Mouse (Mus musculus) midbrain, embryonic 14.5 days (tissue): ENCODE results near the gene Ppil2. TPM values are rescaled to one million over a fixed set of nuclear protein-coding genes. Genes with fewer than 3 reads are reported as not detected.

Source experiments
- ATAC-seq: fragments of 200-750 bp; cut with Nextera tagmentation; 2 replicates; pipeline ENCODE4 v1.8.0; 2017; ENCODE audit warnings: moderate number of reproducible peaks, moderate library complexity; ENCODE audit not compliant: low FRiP score, low TSS enrichment
- DNase-seq: peaks from one replicate; pipeline ENCODE4 v3.0.0-alpha.2; 2015
- H3K27ac ChIP-seq: fragments of 300-500 bp; sonication (generic); replicated peaks from 2 replicates; pipeline ENCODE4 v1.5.1; 2014; ENCODE audit warnings: mild to moderate bottlenecking, low read depth, low read length, moderate library complexity
- H3K27me3 ChIP-seq: fragments of 300-500 bp; sonication (generic); 2 replicates; pipeline ENCODE4 v1.6.1; 2014; ENCODE audit warnings: low read length, control low read depth, mixed read lengths; ENCODE audit not compliant: control insufficient read depth, insufficient read depth
- H3K36me3 ChIP-seq: fragments of 300-500 bp; sonication (generic); 2 replicates; pipeline ENCODE4 v1.6.1; 2014; ENCODE audit warnings: low read length, control low read depth; ENCODE audit not compliant: control insufficient read depth, insufficient read depth
- H3K4me1 ChIP-seq: fragments of 300-500 bp; sonication (generic); 2 replicates; pipeline ENCODE4 v1.6.1; 2014; ENCODE audit warnings: mild to moderate bottlenecking, antibody characterized with exemption, low read length, control low read depth; ENCODE audit not compliant: control insufficient read depth, insufficient read depth
- H3K4me2 ChIP-seq: fragments of 300-500 bp; sonication (generic); 2 replicates; pipeline ENCODE4 v1.6.1; 2014; ENCODE audit warnings: mild to moderate bottlenecking, low read length, moderate library complexity
- H3K4me3 ChIP-seq: fragments of 300-500 bp; sonication (generic); replicated peaks from 2 replicates; pipeline ENCODE4 v1.5.1; 2014; ENCODE audit warnings: low read depth, low read length
- H3K9ac ChIP-seq: fragments of 300-500 bp; sonication (generic); replicated peaks from 2 replicates; pipeline ENCODE4 v1.6.1; 2014; ENCODE audit warnings: mild to moderate bottlenecking, low read length, moderate library complexity
- H3K9me3 ChIP-seq: fragments of 300-500 bp; sonication (generic); 2 replicates; pipeline ENCODE4 v1.6.1; 2016; ENCODE audit warnings: low read length, control low read depth, mixed read lengths; ENCODE audit not compliant: control insufficient read depth
- WGBS: fragments of 180-500 bp; shearing (Covaris S2); extraction: QIAGEN DNeasy Blood & Tissue Kit; methylation state at CpG from one replicate; pipeline ENCODE4 v1.1.7; 2014; 5-methylcytosine and 5-hydroxymethylcytosine counted together
- polyA plus RNA-seq: library from polyadenylated mRNA; unstranded; fragments of >200 nt; fragmentation: Nextera tagmentation; extraction: Ambion mirVana; gene quantifications from 2 replicates; pipeline ENCODE4 v1.2.1, GENCODE M21; 2014

Ppil2 gene
- polyA plus RNA-seq, 1 experiment from 2014 or later, result 145 TPM

- WGBS, result 88% methylated on average over 15 of the region's 15 CpGs
- H3K27ac ChIP-seq, result no peak overlapping the region
- ATAC-seq, result no peak
Measured at GRCm38 (mm10) chr16:17137355-17137754, 26.3 kb upstream of the Ppil2 start.

GRCm38 (mm10) chr16:17132906-17133200 lies 21.8 kb upstream of the Ppil2 start:
- H3K4me3 ChIP-seq, result peak overlapping the region; percentile 76
- peak overlapping the region; percentile 95 for H3K4me2 ChIP-seq
- H3K4me1 ChIP-seq, result peaks cover 9% of the 10 kb centered on the region; the same call in 1 of the 2 replicates
- no peaks in the 10 kb centered on the region for H3K9me3 ChIP-seq
- H3K27me3 ChIP-seq, result no peaks in the 10 kb centered on the region
- DNase-seq (peak; percentile 11), ATAC-seq (no peak)
- 33% methylated on average over 7 of the region's 7 CpGs for WGBS
- no peak overlapping the region for H3K9ac ChIP-seq
- H3K36me3 ChIP-seq, result no peaks in the 10 kb centered on the region
- no peak overlapping the region for H3K27ac ChIP-seq

More at GRCm38 (mm10) chr16:17137355-17137754, 26.3 kb upstream of the Ppil2 start:
- Histone ChIP-seq H3K4me1 (0 out of 2 replicates have a peak, but pooled peaks cover 3% of the 10 kb centered on the region), H3K9ac (no peak overlapping the region), H3K9me3 (no peaks in the 10 kb centered on the region), H3K4me3 (no peak overlapping the region), H3K27me3 (no peaks in the 10 kb centered on the region), H3K4me2 (no peak overlapping the region), H3K36me3 (no peaks in the 10 kb centered on the region)
- DNase-seq, result no peak

- Histone ChIP-seq H3K36me3 (no peaks in the 10 kb centered on the region), H3K9me3 (no peaks in the 10 kb centered on the region), H3K4me3 (peak within 1 kb of the TSS; percentile 76), H3K9ac (peak within 1 kb of the TSS; percentile 63), H3K4me1 (peaks cover 9% of the 10 kb centered on the region; the same call in 1 of the 2 replicates), H3K4me2 (peak within 1 kb of the TSS; percentile 95), H3K27me3 (no peaks in the 10 kb centered on the region), H3K27ac (peak within 1 kb of the TSS; percentile 83)
- under 1% methylated on average over 47 of the region's 47 CpGs for WGBS
- ATAC-seq (peak; percentile 98), DNase-seq (peak; percentile 98)
Measured at GRCm38 (mm10) chr16:17132089-17132905, 21.2 kb upstream of the Ppil2 start, which contains the start of gene Sdf2l1. Gene Sdf2l1 (minus strand): TSS chr16:17132383.

GRCm38 (mm10) chr16:17131191-17132088 lies 20.4 kb upstream of the Ppil2 start:
- Histone ChIP-seq H3K9me3 (no peaks in the 10 kb centered on the region), H3K4me1 (peaks cover 9% of the 10 kb centered on the region; the same call in 1 of the 2 replicates), H3K27me3 (no peaks in the 10 kb centered on the region), H3K36me3 (no peaks in the 10 kb centered on the region), H3K9ac (peak overlapping the region; percentile 63), H3K4me2 (peak overlapping the region; percentile 95), H3K27ac (peak overlapping the region; percentile 83), H3K4me3 (peak overlapping the region; percentile 76)
- 3% methylated on average over 43 of the region's 43 CpGs for WGBS
- peak; percentile 7 for ATAC-seq
- no peak for DNase-seq

- Histone ChIP-seq H3K4me2 (no peak overlapping the region), H3K9ac (no peak overlapping the region), H3K27me3 (no peaks in the 10 kb centered on the region), H3K9me3 (no peaks in the 10 kb centered on the region), H3K36me3 (no peaks in the 10 kb centered on the region), H3K4me3 (no peak overlapping the region), H3K27ac (no peak overlapping the region), H3K4me1 (peaks cover 22% of the 10 kb centered on the region)
- WGBS, result 100% methylated on average over 1 of the region's 1 CpGs
- peak; percentile 45 for DNase-seq
- ATAC-seq, result no peak
Measured at GRCm38 (mm10) chr16:17127292-17127691, 16.2 kb upstream of the Ppil2 start.

GRCm38 (mm10) chr16:17124871-17125520 lies 13.9 kb upstream of the Ppil2 start, which contains the start of gene 2610318N02Rik:
Gene 2610318N02Rik (minus strand): TSS chr16:17125167.
- Histone ChIP-seq H3K4me2 (peak within 1 kb of the TSS; percentile 56), H3K4me1 (peaks cover 16% of the 10 kb centered on the region), H3K27ac (no peak within 1 kb of the TSS), H3K36me3 (no peaks in the 10 kb centered on the region), H3K4me3 (peak within 1 kb of the TSS; percentile 35), H3K27me3 (no peaks in the 10 kb centered on the region), H3K9ac (peak within 1 kb of the TSS; percentile 51), H3K9me3 (no peaks in the 10 kb centered on the region)
- WGBS, result under 1% methylated on average over 25 of the region's 25 CpGs
- DNase-seq (peak; percentile 92), ATAC-seq (peak; percentile 90)

GRCm38 (mm10) chr16:17124119-17124870 lies 13.2 kb upstream of the Ppil2 start:
- Histone ChIP-seq H3K4me1 (peaks cover 16% of the 10 kb centered on the region), H3K27me3 (no peaks in the 10 kb centered on the region), H3K9me3 (no peaks in the 10 kb centered on the region), H3K27ac (no peak overlapping the region), H3K9ac (peak overlapping the region; percentile 51), H3K4me2 (peak overlapping the region; percentile 56), H3K4me3 (peak overlapping the region; percentile 35), H3K36me3 (no peaks in the 10 kb centered on the region)
- peak; percentile 48 for ATAC-seq
- DNase-seq, result peak; percentile 46
- WGBS, result 1% methylated on average over 22 of the region's 22 CpGs
